Mouse (Mus musculus): ENCODE measurements around the gene Spast. TPM values are rescaled to one million over a fixed set of nuclear protein-coding genes. Genes with fewer than 3 reads are reported as not detected.

Spast gene
- polyA plus RNA-seq, 1 experiment from 2014 or later, result 41.1 TPM

DNA sequence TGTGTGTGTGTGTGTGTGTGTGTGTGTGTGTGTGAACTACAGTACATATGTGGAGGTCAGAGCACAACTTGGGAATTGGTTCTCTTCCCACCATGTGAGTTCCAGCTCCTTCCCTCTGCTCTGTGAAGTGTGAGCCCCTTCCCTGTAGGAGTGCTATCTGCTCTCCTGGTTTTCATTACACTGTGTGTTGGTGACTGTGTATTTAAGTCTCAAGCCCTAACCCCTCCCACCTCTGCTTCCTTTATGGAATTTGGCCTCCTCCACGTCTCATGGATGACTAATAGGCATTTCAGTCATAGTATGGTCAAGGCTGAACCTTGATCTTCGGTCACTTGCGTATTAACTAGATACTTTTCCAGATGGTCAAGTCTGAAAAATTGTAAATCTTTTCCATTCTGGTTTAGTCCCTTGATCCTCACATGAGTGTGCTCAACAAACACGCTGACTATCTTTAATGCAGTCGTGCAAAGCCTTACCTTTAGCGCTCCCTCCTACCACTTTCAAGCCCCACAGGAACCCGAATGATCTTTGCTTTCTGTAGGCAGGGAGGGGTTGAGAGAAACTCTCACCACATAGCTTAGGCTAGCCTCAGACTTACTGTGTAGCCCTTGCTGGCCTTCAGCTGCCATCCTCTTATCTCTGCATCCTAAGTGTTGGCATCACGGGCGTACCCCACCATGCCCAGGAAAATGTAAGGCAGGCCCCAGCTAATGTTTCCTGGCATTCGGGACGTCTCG is 63.9 kb downstream of the Spast start:
- ATAC-seq (replicated peaks; ENCODE audit: low FRiP score), result no peak
- H3K27me3 ChIP-seq (ENCODE audit: control insufficient read depth, insufficient read depth, low read length), result no peaks in the 10 kb centered on the region
- H3K4me3 ChIP-seq (ENCODE audit: low read depth, low read length), result no peak overlapping the region
- whole genome bisulfite sequencing, result 95% methylated on average over 12 of the region's 12 CpGs
- no peak for DNase-seq (ENCODE audit: low spot score)
- no peaks in the 10 kb centered on the region for H3K9me3 ChIP-seq (ENCODE audit: control insufficient read depth, low read length)
- no peak overlapping the region for H3K27ac ChIP-seq (ENCODE audit: low read depth, low read length)
- no peak overlapping the region for H3K4me2 ChIP-seq (ENCODE audit: low read depth, low read length, severe bottlenecking)
- H3K36me3 ChIP-seq (ENCODE audit: control insufficient read depth, insufficient read depth, low read length), result peaks cover 3% of the 10 kb centered on the region
- H3K4me1 ChIP-seq (replicated peaks; ENCODE audit: control insufficient read depth, insufficient read depth, low read length), result no peaks in the 10 kb centered on the region
- H3K9ac ChIP-seq (ENCODE audit: low read length), result no peak overlapping the region

DNA sequence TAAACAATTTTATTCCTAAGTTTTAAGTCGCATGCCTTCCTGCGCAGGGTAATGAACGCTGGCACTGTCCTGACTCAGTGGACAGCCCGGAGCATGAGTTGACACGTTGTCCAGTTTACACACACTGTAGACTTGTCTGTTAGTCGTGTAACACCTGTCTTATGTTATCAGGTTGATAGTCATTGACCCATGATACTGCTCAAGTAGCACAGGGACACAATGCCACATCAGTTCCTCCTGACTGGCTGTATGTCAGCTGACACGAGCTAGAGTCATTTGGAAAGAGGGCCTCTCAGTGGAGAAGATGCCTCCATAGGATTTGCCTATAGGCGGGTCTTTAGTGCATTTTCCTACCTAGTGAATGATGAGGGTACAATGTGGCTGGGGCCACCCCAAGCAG is 67.7 kb downstream of the Spast start:
- peaks cover 3% of the 10 kb centered on the region for H3K36me3 ChIP-seq (ENCODE audit: control insufficient read depth, insufficient read depth, low read length)
- H3K9me3 ChIP-seq (ENCODE audit: control insufficient read depth, low read length), result no peaks in the 10 kb centered on the region

DNA sequence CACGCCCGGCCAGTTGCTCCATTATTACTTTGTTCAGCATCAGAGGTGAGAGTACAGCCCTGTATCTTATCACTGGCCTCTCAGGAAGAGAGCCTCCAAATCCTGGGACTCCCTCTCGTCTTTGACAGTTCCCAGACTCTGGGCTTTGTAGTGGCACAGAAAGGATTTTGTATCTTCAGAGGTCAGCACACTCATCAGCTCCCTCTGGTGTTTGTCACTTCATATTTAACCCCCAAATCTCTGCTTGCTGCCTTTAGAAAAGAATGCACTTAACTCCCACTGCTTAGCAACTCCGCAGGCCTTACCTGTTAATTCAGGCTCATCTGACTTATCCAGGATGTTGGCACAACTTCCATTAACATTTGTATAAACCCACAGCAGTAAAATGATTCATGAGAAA is 70.9 kb downstream of the Spast start:
- no peak overlapping the region for H3K27ac ChIP-seq (ENCODE audit: low read depth, low read length)
- no peaks in the 10 kb centered on the region for H3K4me1 ChIP-seq (replicated peaks; ENCODE audit: control insufficient read depth, insufficient read depth, low read length)
- H3K4me3 ChIP-seq (ENCODE audit: low read depth, low read length), result no peak overlapping the region
- 67% methylated on average over 4 of the region's 4 CpGs for WGBS
- DNase-seq (ENCODE audit: low spot score) (no peak), ATAC-seq (replicated peaks; ENCODE audit: low FRiP score) (no peak)
- H3K4me2 ChIP-seq (ENCODE audit: low read depth, low read length, severe bottlenecking), result no peak overlapping the region
- H3K36me3 ChIP-seq (ENCODE audit: control insufficient read depth, insufficient read depth, low read length), result no peaks in the 10 kb centered on the region
- no peaks in the 10 kb centered on the region for H3K9me3 ChIP-seq (ENCODE audit: control insufficient read depth, low read length)
- no peak overlapping the region for H3K9ac ChIP-seq (ENCODE audit: low read length)
- no peaks in the 10 kb centered on the region for H3K27me3 ChIP-seq (ENCODE audit: control insufficient read depth, insufficient read depth, low read length)

More for the DNA sequence above, 67.7 kb downstream of the Spast start:
- DNase-seq (ENCODE audit: low spot score) (no peak), ATAC-seq (replicated peaks; ENCODE audit: low FRiP score) (no peak)
- no peak overlapping the region for H3K4me3 ChIP-seq (ENCODE audit: low read depth, low read length)
- WGBS, result 90% methylated on average over 8 of the region's 8 CpGs
- no peak overlapping the region for H3K4me2 ChIP-seq (ENCODE audit: low read depth, low read length, severe bottlenecking)
- no peak overlapping the region for H3K9ac ChIP-seq (ENCODE audit: low read length)
- no peak overlapping the region for H3K27ac ChIP-seq (ENCODE audit: low read depth, low read length)
- no peaks in the 10 kb centered on the region for H3K4me1 ChIP-seq (replicated peaks; ENCODE audit: control insufficient read depth, insufficient read depth, low read length)
- H3K27me3 ChIP-seq (ENCODE audit: control insufficient read depth, insufficient read depth, low read length), result no peaks in the 10 kb centered on the region

DNA sequence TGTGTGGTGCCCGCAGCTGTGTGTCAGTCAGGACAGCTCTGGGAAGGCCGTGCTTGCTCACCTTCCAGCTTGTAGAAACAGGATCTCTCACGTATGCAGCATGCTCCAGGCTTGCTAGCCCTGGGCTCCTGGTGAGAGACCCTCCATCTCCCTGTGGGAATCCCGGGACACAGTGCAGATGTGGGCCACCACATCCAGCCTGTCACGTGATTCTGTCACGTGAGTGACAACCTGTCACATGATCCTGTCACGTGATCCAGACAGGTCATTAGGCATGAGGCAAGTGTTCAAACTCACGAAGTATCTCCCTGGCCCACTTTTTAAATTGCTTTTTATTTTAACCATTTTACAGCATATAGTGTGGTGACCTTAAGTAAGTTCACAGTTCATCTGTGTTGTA is 74.5 kb downstream of the Spast start:
- DNase-seq (ENCODE audit: low spot score) (no peak), ATAC-seq (replicated peaks; ENCODE audit: low FRiP score) (no peak)
- Histone ChIP-seq H3K36me3 (ENCODE audit: control insufficient read depth, insufficient read depth, low read length) (no peaks in the 10 kb centered on the region; the same call in 1 of the 2 replicates), H3K9ac (ENCODE audit: low read length) (no peak overlapping the region), H3K4me3 (ENCODE audit: low read depth, low read length) (no peak overlapping the region), H3K4me2 (ENCODE audit: low read depth, low read length, severe bottlenecking) (no peak overlapping the region), H3K27me3 (ENCODE audit: control insufficient read depth, insufficient read depth, low read length) (no peaks in the 10 kb centered on the region), H3K27ac (ENCODE audit: low read depth, low read length) (no peak overlapping the region), H3K9me3 (ENCODE audit: control insufficient read depth, low read length) (no peaks in the 10 kb centered on the region), H3K4me1 (replicated peaks; ENCODE audit: control insufficient read depth, insufficient read depth, low read length) (no peaks in the 10 kb centered on the region)
- WGBS, result 94% methylated on average over 8 of the region's 8 CpGs

DNA sequence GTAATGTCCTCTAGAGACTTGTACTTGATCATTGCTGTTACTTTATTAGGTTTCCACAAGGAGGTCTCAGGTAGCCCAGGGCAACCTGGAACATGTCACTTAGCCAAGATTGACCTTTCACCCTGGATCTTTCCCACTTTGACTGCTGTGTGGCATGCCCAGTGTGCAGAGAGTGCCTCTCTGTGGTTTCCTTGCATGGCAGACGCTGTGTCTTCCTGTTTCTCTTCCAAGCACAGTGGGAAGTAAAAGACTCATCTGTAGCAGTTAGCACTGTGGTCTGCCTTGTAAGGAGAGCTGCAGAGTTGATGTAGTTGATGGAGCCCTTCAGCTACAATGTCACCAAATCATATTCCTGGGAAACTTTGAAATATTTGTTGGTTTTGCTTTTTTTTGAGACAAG is 75.9 kb downstream of the Spast start:
- H3K4me3 ChIP-seq (ENCODE audit: low read depth, low read length), result no peak overlapping the region
- no peak overlapping the region for H3K27ac ChIP-seq (ENCODE audit: low read depth, low read length)
- 83% methylated on average over 1 of the region's 1 CpGs for WGBS
- H3K9ac ChIP-seq (ENCODE audit: low read length), result no peak overlapping the region
- no peak overlapping the region for H3K4me2 ChIP-seq (ENCODE audit: low read depth, low read length, severe bottlenecking)
- H3K9me3 ChIP-seq (ENCODE audit: control insufficient read depth, low read length), result no peaks in the 10 kb centered on the region
- ATAC-seq (replicated peaks; ENCODE audit: low FRiP score) (no peak), DNase-seq (ENCODE audit: low spot score) (no peak)
- no peaks in the 10 kb centered on the region for H3K4me1 ChIP-seq (replicated peaks; ENCODE audit: control insufficient read depth, insufficient read depth, low read length)
- no peaks in the 10 kb centered on the region for H3K27me3 ChIP-seq (ENCODE audit: control insufficient read depth, insufficient read depth, low read length)
- no peaks in the 10 kb centered on the region; the same call in 1 of the 2 replicates for H3K36me3 ChIP-seq (ENCODE audit: control insufficient read depth, insufficient read depth, low read length)

DNA sequence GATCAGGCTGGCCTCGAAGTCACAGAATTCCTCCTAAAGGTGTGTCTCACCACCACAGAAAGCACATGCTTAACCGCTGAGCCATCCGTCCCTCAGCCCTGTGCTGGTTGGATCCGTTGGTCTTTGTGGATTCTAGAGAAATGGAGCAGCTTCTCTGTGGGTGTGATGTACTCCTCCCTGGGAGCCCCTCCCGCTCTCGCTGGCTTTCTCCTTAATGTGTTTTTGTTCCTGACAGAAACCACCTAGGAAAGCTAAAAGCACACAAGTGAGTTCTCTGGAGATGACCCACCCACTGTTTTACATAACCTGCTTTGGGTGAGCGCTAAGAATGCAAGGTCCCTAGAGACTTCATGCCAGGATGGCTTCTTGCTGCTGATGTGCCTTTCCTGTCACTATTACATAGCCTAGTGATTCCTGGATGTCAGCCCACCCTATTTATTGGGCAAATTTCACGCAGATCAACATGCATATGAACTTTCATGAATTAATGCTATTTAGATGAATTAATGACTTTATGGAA is 78.1 kb downstream of the Spast start:
- DNase-seq (ENCODE audit: low spot score) (no peak), ATAC-seq (replicated peaks; ENCODE audit: low FRiP score) (no peak)
- H3K4me2 ChIP-seq (ENCODE audit: low read depth, low read length, severe bottlenecking), result no peak overlapping the region
- H3K27me3 ChIP-seq (ENCODE audit: control insufficient read depth, insufficient read depth, low read length), result no peaks in the 10 kb centered on the region
- no peak overlapping the region for H3K4me3 ChIP-seq (ENCODE audit: low read depth, low read length)
- no peaks in the 10 kb centered on the region for H3K4me1 ChIP-seq (replicated peaks; ENCODE audit: control insufficient read depth, insufficient read depth, low read length)
- no peak overlapping the region for H3K9ac ChIP-seq (ENCODE audit: low read length)
- H3K9me3 ChIP-seq (ENCODE audit: control insufficient read depth, low read length), result no peaks in the 10 kb centered on the region
- no peak overlapping the region for H3K27ac ChIP-seq (ENCODE audit: low read depth, low read length)
- WGBS, result 92% methylated on average over 8 of the region's 8 CpGs
- no peaks in the 10 kb centered on the region; the same call in 1 of the 2 replicates for H3K36me3 ChIP-seq (ENCODE audit: control insufficient read depth, insufficient read depth, low read length)

DNA sequence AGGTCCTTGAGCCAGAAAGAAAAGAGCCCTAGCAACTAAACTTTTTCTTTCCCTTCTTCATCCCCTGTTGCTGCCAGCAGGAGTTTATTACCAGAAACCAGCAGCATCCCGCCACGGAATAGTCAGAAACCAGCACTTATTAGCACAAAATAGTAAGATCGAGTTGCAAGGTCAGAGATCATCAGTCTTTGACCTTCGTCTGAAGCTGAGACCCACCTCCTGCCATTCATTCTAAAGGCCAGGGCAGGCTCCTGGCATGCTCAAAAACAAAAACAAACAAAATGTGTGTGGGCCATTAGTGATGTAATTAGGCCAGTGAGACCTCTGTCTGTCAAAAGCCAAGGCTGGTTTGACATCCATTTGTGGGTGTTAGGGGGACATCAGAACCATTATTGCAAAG is 79.4 kb downstream of the Spast start:
- Histone ChIP-seq H3K9me3 (ENCODE audit: control insufficient read depth, low read length) (no peaks in the 10 kb centered on the region), H3K4me3 (ENCODE audit: low read depth, low read length) (no peak overlapping the region), H3K9ac (ENCODE audit: low read length) (no peak overlapping the region), H3K36me3 (ENCODE audit: control insufficient read depth, insufficient read depth, low read length) (no peaks in the 10 kb centered on the region; the same call in 1 of the 2 replicates), H3K27me3 (ENCODE audit: control insufficient read depth, insufficient read depth, low read length) (no peaks in the 10 kb centered on the region), H3K27ac (ENCODE audit: low read depth, low read length) (no peak overlapping the region), H3K4me1 (replicated peaks; ENCODE audit: control insufficient read depth, insufficient read depth, low read length) (no peaks in the 10 kb centered on the region), H3K4me2 (ENCODE audit: low read depth, low read length, severe bottlenecking) (no peak overlapping the region)
- no peak for ATAC-seq (replicated peaks; ENCODE audit: low FRiP score)
- DNase-seq (ENCODE audit: low spot score), result no peak
- WGBS, result 42% methylated on average over 4 of the region's 4 CpGs

DNA sequence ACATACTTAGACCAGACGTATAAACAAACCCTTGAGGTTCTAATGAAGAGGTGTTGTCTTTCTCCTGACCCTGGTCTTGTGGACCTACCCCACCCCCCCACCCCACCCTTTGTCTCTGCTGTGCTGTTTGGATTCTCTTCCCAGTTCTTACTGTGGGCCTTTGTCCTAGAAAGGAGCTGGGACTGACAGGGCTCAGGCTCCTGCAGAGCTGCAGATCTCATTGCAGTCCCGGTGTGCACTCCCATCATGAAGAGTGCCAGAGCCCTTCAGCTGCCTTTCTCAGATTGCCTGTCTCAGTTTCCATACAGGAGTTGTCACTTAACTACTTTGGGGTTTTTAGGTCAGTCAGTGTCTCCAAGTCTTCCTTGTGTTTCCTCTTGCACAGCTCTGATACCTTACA is 81.9 kb downstream of the Spast start:
- Histone ChIP-seq H3K4me3 (ENCODE audit: low read depth, low read length) (no peak overlapping the region), H3K27ac (ENCODE audit: low read depth, low read length) (no peak overlapping the region), H3K27me3 (ENCODE audit: control insufficient read depth, insufficient read depth, low read length) (no peaks in the 10 kb centered on the region), H3K9me3 (ENCODE audit: control insufficient read depth, low read length) (no peaks in the 10 kb centered on the region), H3K36me3 (ENCODE audit: control insufficient read depth, insufficient read depth, low read length) (no peaks in the 10 kb centered on the region; the same call in 1 of the 2 replicates), H3K4me1 (replicated peaks; ENCODE audit: control insufficient read depth, insufficient read depth, low read length) (no peaks in the 10 kb centered on the region), H3K4me2 (ENCODE audit: low read depth, low read length, severe bottlenecking) (no peak overlapping the region), H3K9ac (ENCODE audit: low read length) (no peak overlapping the region)
- no peak for ATAC-seq (replicated peaks; ENCODE audit: low FRiP score)
- WGBS, result 57% methylated on average over 2 of the region's 2 CpGs
- no peak for DNase-seq (ENCODE audit: low spot score)

Measured in forebrain, embryonic 11.5 days (tissue).